Mouse (Mus musculus) stomach, postnatal 0 days (tissue): ENCODE data around the gene Anxa6.

Experiments used
- CTCF ChIP-seq: IDR thresholded peaks from 2 replicates; pipeline ENCODE4 v1.5.1; 2016; ENCODE audit warnings: antibody characterized with exemption, low read depth, mild to moderate bottlenecking, moderate library complexity
- EP300 ChIP-seq: optimal IDR thresholded peaks from 2 replicates; pipeline ENCODE3; 2016; ENCODE audit warnings: antibody characterized with exemption

DNA sequence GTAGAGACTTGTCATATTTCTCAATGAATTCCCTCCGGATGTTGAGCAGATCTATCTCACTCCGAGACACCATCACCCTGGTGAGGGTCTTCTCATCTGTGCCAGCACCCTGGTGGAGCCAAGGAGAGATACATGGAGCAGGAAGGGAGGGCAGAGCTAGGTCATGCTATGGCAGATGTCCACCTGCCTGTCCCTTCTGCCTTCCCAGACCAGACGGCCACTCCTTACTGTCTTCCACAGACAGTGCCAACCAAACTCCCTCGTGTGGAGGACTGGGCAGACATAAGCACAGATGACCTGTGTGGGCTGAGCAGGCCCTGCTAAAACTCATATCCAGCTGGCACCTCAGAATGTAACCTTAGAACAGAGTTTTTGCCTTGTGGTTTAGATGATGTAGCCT, 51.6 kb downstream of the Anxa6 start:
- TF ChIP-seq CTCF = no peak
- TF ChIP-seq EP300 = no peak
